Mouse (Mus musculus): Measurements from ENCODE around the gene Ppt1. TPM values are rescaled to one million over a fixed set of nuclear protein-coding genes. Genes with fewer than 3 reads are reported as not detected.

Gene Ppt1
- total and polyA plus RNA-seq, 3 experiments, result 13.1 to 19.9 TPM; not detected in 1

DNA sequence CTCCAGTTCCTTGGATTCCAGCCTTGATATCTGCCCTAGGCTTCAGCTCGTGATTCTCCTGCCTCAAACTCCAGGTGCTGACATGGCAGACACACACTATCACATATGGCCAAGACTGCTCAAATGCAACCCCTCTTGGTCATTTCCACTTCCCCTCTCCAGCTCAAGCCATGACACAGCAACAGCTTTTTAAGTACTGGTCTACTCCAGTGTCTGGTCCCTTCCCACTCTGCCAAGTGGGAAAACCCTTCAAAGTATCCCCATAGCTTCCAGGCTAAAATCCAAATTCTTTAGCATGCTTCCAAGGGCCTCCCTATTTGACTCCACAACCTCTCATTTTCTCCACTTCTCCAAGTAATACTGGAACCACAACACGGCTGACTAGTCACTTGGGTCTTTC, 48.0 kb downstream of the Ppt1 start:
- TF ChIP-seq EP300 (IDR thresholded peaks at IDR 0.05; ENCODE audit: low read depth in 1 of 2, low read length in 2 of 2) (peak in 1 of 2 experiments; percentile 22; a peak in 1 of 4 replicates), TAL1 (IDR thresholded peaks at IDR 0.05; ENCODE audit: low read length) (no peak)
- Histone ChIP-seq H3K27me3 (ENCODE audit: control insufficient read depth in 1 of 2, insufficient read depth in 2 of 2, low read length in 2 of 2) (no peaks in the 10 kb centered on the region), H3K36me3 (ENCODE audit: control insufficient read depth in 1 of 2, insufficient read depth in 2 of 2, low read length in 2 of 2) (peaks cover 1 to 15% of the 10 kb centered on the region in 2 experiments; a peak in 3 of 4 replicates), H3K9me3 (replicated peaks; ENCODE audit: insufficient read depth, low read length) (no peaks in the 10 kb centered on the region), H3K4me3 (ENCODE audit: control insufficient read depth in 1 of 2, insufficient read depth in 1 of 2, low read depth in 2 of 2, low read length in 2 of 2) (peak overlapping the region; percentile 71 to 97; a peak in 3 of 4 replicates), H3K79me2 (ENCODE audit: control insufficient read depth, insufficient read depth, low read length, poor library complexity) (peaks cover 36% of the 10 kb centered on the region), H3K27ac (ENCODE audit: control insufficient read depth, low read depth, low read length) (no peak overlapping the region; the same call in 1 of the 2 replicates), H3K4me1 (ENCODE audit: control insufficient read depth in 1 of 2, insufficient read depth in 2 of 2, low read length in 2 of 2) (peaks cover 6 to 12% of the 10 kb centered on the region in 2 experiments; a peak in 3 of 4 replicates), H3K9ac (ENCODE audit: control insufficient read depth, low read depth, low read length, poor library complexity, severe bottlenecking) (peak overlapping the region; percentile 77)
- DNase-seq (ENCODE audit: low read depth, low spot score), result peak; percentile 37

DNA sequence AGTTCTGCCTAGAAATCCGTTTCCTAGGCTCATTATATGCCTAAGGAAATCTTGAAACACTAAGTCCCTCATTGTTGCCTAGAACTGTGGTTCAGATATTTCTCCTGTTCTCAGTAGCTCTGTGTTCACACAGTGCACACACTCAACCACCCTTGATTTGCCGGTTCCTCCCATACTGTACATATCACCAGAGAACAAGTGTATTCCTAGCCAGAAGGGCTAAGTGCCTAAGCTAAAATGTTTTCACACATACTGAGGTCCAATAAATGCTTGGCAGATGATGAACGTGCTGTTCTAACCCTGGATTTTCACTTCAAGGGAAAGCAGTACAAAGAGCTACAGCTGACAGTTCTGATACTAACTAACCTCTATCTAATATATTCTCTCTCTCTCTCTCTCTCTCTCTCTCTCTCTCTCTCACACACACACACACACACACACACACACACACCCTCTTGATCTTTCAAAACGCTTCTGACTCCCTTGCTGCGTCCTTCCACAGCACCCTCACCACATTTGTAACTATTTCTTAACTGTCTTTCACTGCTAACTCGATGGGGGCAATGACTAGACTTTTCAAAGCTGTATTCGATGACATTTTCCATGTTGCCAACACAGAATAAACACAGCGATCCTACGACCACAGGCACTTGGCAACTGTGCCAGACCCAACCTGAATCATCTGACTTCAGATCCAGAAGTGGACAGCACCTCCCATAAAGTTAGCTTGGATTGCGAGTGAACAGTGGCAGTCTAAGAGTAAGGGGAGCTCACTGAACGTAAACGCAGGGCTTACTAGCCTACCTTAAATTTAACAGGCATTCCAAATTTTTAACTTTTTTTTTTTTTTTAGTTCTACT, 48.7 kb downstream of the Ppt1 start:
- H3K4me1 ChIP-seq (ENCODE audit: control insufficient read depth in 1 of 2, insufficient read depth in 2 of 2, low read length in 2 of 2), result peaks cover 6 to 12% of the 10 kb centered on the region in 2 experiments; a peak in 3 of 4 replicates
- H3K79me2 ChIP-seq (ENCODE audit: control insufficient read depth, insufficient read depth, low read length, poor library complexity), result peaks cover 35% of the 10 kb centered on the region
- peaks cover 1 to 15% of the 10 kb centered on the region in 2 experiments; a peak in 3 of 4 replicates for H3K36me3 ChIP-seq (ENCODE audit: control insufficient read depth in 1 of 2, insufficient read depth in 2 of 2, low read length in 2 of 2)
- peak; percentile 59 for DNase-seq (ENCODE audit: low read depth, low spot score)
- H3K27me3 ChIP-seq (ENCODE audit: control insufficient read depth in 1 of 2, insufficient read depth in 2 of 2, low read length in 2 of 2), result no peaks in the 10 kb centered on the region
- peak overlapping the region; percentile 77 for H3K9ac ChIP-seq (ENCODE audit: control insufficient read depth, low read depth, low read length, poor library complexity, severe bottlenecking)
- H3K9me3 ChIP-seq (replicated peaks; ENCODE audit: insufficient read depth, low read length), result no peaks in the 10 kb centered on the region
- peak overlapping the region; percentile 71 to 97 for H3K4me3 ChIP-seq (ENCODE audit: control insufficient read depth in 1 of 2, insufficient read depth in 1 of 2, low read depth in 2 of 2, low read length in 2 of 2)
- H3K27ac ChIP-seq (ENCODE audit: control insufficient read depth, low read depth, low read length), result no peak overlapping the region; the same call in 1 of the 2 replicates
- TF ChIP-seq CTCF (IDR thresholded peaks at IDR 0.05 in 2 of 3, conservative IDR thresholded peaks at IDR 0.05 in 1 of 3; ENCODE audit: control insufficient read depth in 1 of 3, insufficient read depth in 1 of 3, low read depth in 2 of 3, low read length in 3 of 3, poor library complexity in 1 of 3, severe bottlenecking in 1 of 3), result no peak
- TF ChIP-seq JUND (IDR thresholded peaks at IDR 0.05; ENCODE audit: low read depth, low read length), result 0 out of 2 replicates have a peak, but pooled peaks have one; percentile 54
- TF ChIP-seq E2F4 (IDR thresholded peaks at IDR 0.05; ENCODE audit: borderline replicate concordance, low read depth, low read length), result no peak

DNA sequence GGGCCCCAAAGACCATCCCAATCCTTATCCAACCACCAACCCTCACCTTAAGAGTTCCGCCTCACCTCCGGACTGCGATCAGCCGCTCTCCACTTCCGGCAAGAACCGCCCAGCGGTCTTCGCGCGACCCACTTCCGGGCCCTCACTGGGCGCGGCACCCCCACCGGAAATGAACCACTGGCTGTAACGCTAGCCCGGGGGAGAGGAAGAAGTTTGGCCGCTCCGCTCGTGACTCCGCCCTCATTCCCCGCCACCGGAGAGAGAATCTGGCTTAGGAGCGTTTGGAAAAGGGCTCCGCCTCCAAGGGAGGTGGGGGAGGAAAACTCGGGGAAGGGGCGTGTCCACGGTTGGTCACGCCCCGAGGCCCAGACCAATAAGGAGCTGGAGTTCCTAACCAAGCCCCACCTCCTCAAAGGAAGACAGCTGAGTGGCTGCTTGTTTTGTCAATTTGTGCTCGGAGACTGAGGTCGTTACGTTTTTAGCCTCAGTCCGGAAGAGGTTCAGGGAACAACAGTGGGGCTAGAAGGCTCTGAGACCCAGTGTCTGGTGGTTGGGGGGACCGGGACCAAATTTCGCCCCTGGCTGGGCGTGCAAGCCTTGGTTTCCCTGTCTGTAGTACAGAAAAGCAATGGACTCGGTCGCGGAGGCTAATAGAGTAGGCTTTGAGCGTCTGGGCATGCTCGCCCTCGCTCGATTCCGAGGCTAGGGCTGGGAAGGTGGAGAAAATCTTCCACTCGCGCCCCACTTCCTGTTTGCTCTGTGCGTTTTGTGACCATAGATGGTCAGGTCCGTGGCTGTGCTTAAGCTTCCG, 49.9 kb downstream of the Ppt1 start, which contains the start of gene Cap1:
TSS of gene Cap1 (minus strand) at position 289 of the 811 bp plus-strand sequence.
- Histone ChIP-seq H3K9me3 (replicated peaks; ENCODE audit: insufficient read depth, low read length) (no peaks in the 10 kb centered on the region), H3K36me3 (ENCODE audit: control insufficient read depth in 1 of 2, insufficient read depth in 2 of 2, low read length in 2 of 2) (peaks cover 1 to 15% of the 10 kb centered on the region in 2 experiments; a peak in 3 of 4 replicates), H3K27me3 (ENCODE audit: control insufficient read depth in 1 of 2, insufficient read depth in 2 of 2, low read length in 2 of 2) (no peaks in the 10 kb centered on the region), H3K9ac (ENCODE audit: control insufficient read depth, low read depth, low read length, poor library complexity, severe bottlenecking) (peak within 1 kb of the TSS; percentile 86), H3K4me1 (ENCODE audit: control insufficient read depth in 1 of 2, insufficient read depth in 2 of 2, low read length in 2 of 2) (peaks cover 6 to 18% of the 10 kb centered on the region in 2 experiments; a peak in 3 of 4 replicates), H3K4me3 (ENCODE audit: control insufficient read depth in 1 of 2, insufficient read depth in 1 of 2, low read depth in 2 of 2, low read length in 2 of 2) (peak within 1 kb of the TSS; percentile 77 to 97), H3K27ac (ENCODE audit: control insufficient read depth, low read depth, low read length) (peak within 1 kb of the TSS; percentile 95), H3K79me2 (ENCODE audit: control insufficient read depth, insufficient read depth, low read length, poor library complexity) (peaks cover 30% of the 10 kb centered on the region)
- peak; percentile 99 for DNase-seq (ENCODE audit: low read depth, low spot score)
- TF ChIP-seq SIN3A (IDR thresholded peaks at IDR 0.05; ENCODE audit: low read length) (peak; percentile 78), ZKSCAN1 (IDR thresholded peaks at IDR 0.05; ENCODE audit: low read depth, low read length) (no peak), NRF1 (IDR thresholded peaks at IDR 0.05; ENCODE audit: insufficient read depth, low read depth, low read length, poor library complexity, severe bottlenecking) (peak; percentile 30; the same call in 1 of the 2 replicates), GATA1 (IDR thresholded peaks at IDR 0.05; ENCODE audit: low read depth, low read length) (no peak), CHD2 (IDR thresholded peaks at IDR 0.05; ENCODE audit: low read length) (peak; percentile 64; the same call in 1 of the 2 replicates), GABPA (IDR thresholded peaks at IDR 0.05; ENCODE audit: low read depth, low read length) (no peak), ZMIZ1 (IDR thresholded peaks at IDR 0.05; ENCODE audit: low read depth, low read length) (peak; percentile 91), EP300 (IDR thresholded peaks at IDR 0.05; ENCODE audit: low read depth in 1 of 2, low read length in 2 of 2) (no peak; a peak in 1 of 4 replicates), TBP (IDR thresholded peaks at IDR 0.05; ENCODE audit: low read depth, low read length) (peak; percentile 89), BHLHE40 (IDR thresholded peaks at IDR 0.05; ENCODE audit: borderline replicate concordance, low read depth, low read length) (peak; percentile 33; the same call in 1 of the 2 replicates), ZNF384 (IDR thresholded peaks at IDR 0.05; ENCODE audit: low read depth, low read length) (no peak), ZC3H11A (IDR thresholded peaks at IDR 0.05; ENCODE audit: low read depth, low read length) (no peak), USF1 (IDR thresholded peaks at IDR 0.05; ENCODE audit: low read depth, low read length) (peak; percentile 86), MAFK (IDR thresholded peaks at IDR 0.05; ENCODE audit: borderline replicate concordance, low read depth, low read length) (no peak), CHD1 (IDR thresholded peaks at IDR 0.05; ENCODE audit: low read depth, low read length) (no peak), JUND (IDR thresholded peaks at IDR 0.05; ENCODE audit: low read depth, low read length) (no peak), RCOR1 (IDR thresholded peaks at IDR 0.05; ENCODE audit: low read depth, low read length) (0 out of 2 replicates have a peak, but pooled peaks have one; percentile 25), RAD21 (IDR thresholded peaks at IDR 0.05; ENCODE audit: low read depth, low read length) (no peak)
